Mouse (Mus musculus): ENCODE data around the gene Eno1.
A peak's percentile ranks its signal among the peaks of the same experiment; 100 is the strongest.

GRCm38 (mm10) chr4:150291900-150292299, 55.4 kb downstream of the Eno1 start:
- TF ChIP-seq CTCF (IDR thresholded peaks at IDR 0.05; ENCODE audit: low read depth, low read length): peak; percentile 18; the same call in 1 of the 2 replicates
- no peak for TF ChIP-seq POLR2A (IDR thresholded peaks at IDR 0.05; ENCODE audit: extremely low read depth, insufficient read depth, low read length)

Measured in liver, adult 2 months (tissue).